ENCODE assay signal across 7 mouse cellular contexts in genomic region chr11:101190913-101191907, GRCm38 (mm10). TPM values are rescaled to one million over a fixed set of nuclear protein-coding genes. Genes with fewer than 3 reads are reported as not detected.
A peak's percentile ranks its signal among the peaks of the same experiment; 100 is the strongest.
DNase-seq lines count a peak whose midpoint lies in the region; ATAC-seq and TF ChIP-seq lines count a peak whose summit lies in the region.

No protein-coding gene starts in this region.

- TF ChIP-seq CTCF in cortical plate, adult 2 months (IDR thresholded peaks at IDR 0.05; ENCODE audit: extremely low read depth, insufficient read depth, low read length): no peak

- H3K9me3 ChIP-seq in lung, embryonic 15.5 days: no peaks in the 10 kb centered on the region
- H3K9me3 ChIP-seq in hindbrain, embryonic 16.5 days (ENCODE audit: control insufficient read depth, low read length): no peaks in the 10 kb centered on the region
- no peaks in the 10 kb centered on the region for H3K9me3 ChIP-seq in neural tube, embryonic 14.5 days (ENCODE audit: control insufficient read depth, low read length)

- no peak for DNase-seq in lung, postnatal 25 days (ENCODE audit: low spot score)
- no peak for DNase-seq in thymus, postnatal 4 days
- no peak for DNase-seq in kidney, postnatal 25 days

- 0 out of 2 replicates have a peak, but pooled peaks have one; percentile 20 for TF ChIP-seq POLR2A in cortical plate, adult 2 months (IDR thresholded peaks at IDR 0.05; ENCODE audit: extremely low read depth, insufficient read depth, low read length)

- peaks cover 38% of the 10 kb centered on the region for H3K4me1 ChIP-seq in lung, embryonic 15.5 days
- H3K4me1 ChIP-seq in cortical plate, adult 2 months (ENCODE audit: control insufficient read depth, insufficient read depth, low read length): peaks cover 12% of the 10 kb centered on the region
- H3K4me1 ChIP-seq in hindbrain, embryonic 16.5 days (ENCODE audit: control insufficient read depth, insufficient read depth, low read depth, low read length): peaks cover 11% of the 10 kb centered on the region
- peaks cover 15% of the 10 kb centered on the region for H3K4me1 ChIP-seq in neural tube, embryonic 14.5 days (ENCODE audit: control insufficient read depth, insufficient read depth, low read length)

- ATAC-seq in lung, embryonic 15.5 days (ENCODE audit: borderline replicate concordance, extremely low read depth, low FRiP score, low TSS enrichment): no peak
- ATAC-seq in hindbrain, embryonic 16.5 days: no peak
- ATAC-seq in neural tube, embryonic 14.5 days (ENCODE audit: low read depth): 0 out of 2 replicates have a peak, but pooled peaks have one; percentile 7

- no peak overlapping the region for H3K4me2 ChIP-seq in lung, embryonic 15.5 days
- no peak overlapping the region for H3K4me2 ChIP-seq in hindbrain, embryonic 16.5 days (ENCODE audit: low read length)
- H3K4me2 ChIP-seq in neural tube, embryonic 14.5 days (ENCODE audit: low read depth, low read length): no peak overlapping the region

- H3K36me3 ChIP-seq in lung, embryonic 15.5 days: 0 out of 2 replicates have a peak, but pooled peaks cover 9% of the 10 kb centered on the region
- peaks cover 8% of the 10 kb centered on the region; the same call in 1 of the 2 replicates for H3K36me3 ChIP-seq in hindbrain, embryonic 16.5 days (ENCODE audit: control insufficient read depth, insufficient read depth, low read length)
- 0 out of 2 replicates have a peak, but pooled peaks cover 7% of the 10 kb centered on the region for H3K36me3 ChIP-seq in neural tube, embryonic 14.5 days (ENCODE audit: control insufficient read depth, insufficient read depth, low read length)

- H3K9ac ChIP-seq in lung, embryonic 15.5 days: no peak overlapping the region
- H3K9ac ChIP-seq in hindbrain, embryonic 16.5 days (ENCODE audit: low read depth, low read length): no peak overlapping the region
- H3K9ac ChIP-seq in neural tube, embryonic 14.5 days (replicated peaks; ENCODE audit: low read depth, low read length): no peak overlapping the region

- no peaks in the 10 kb centered on the region for H3K27me3 ChIP-seq in lung, embryonic 15.5 days
- H3K27me3 ChIP-seq in hindbrain, embryonic 16.5 days (replicated peaks; ENCODE audit: control insufficient read depth, insufficient read depth, low read length): no peaks in the 10 kb centered on the region
- H3K27me3 ChIP-seq in neural tube, embryonic 14.5 days (ENCODE audit: control insufficient read depth, insufficient read depth, low read length): no peaks in the 10 kb centered on the region

- peak overlapping the region; percentile 97 for H3K27ac ChIP-seq in lung, embryonic 15.5 days
- H3K27ac ChIP-seq in cortical plate, adult 2 months (ENCODE audit: insufficient read depth, low read length): no peak overlapping the region
- H3K27ac ChIP-seq in hindbrain, embryonic 16.5 days (ENCODE audit: low read depth, low read length): peak overlapping the region; percentile 66; the same call in 1 of the 2 replicates
- peak overlapping the region; percentile 66; the same call in 1 of the 2 replicates for H3K27ac ChIP-seq in neural tube, embryonic 14.5 days (ENCODE audit: low read depth, low read length)

- 46% methylated on average over 17 of the region's 17 CpGs for WGBS in lung, embryonic 15.5 days
- 53% methylated on average over 17 of the region's 17 CpGs for WGBS in hindbrain, embryonic 16.5 days
- WGBS in neural tube, embryonic 14.5 days: 45% methylated on average over 17 of the region's 17 CpGs

- no peak overlapping the region for H3K4me3 ChIP-seq in lung, embryonic 15.5 days
- no peak overlapping the region for H3K4me3 ChIP-seq in cortical plate, adult 2 months (ENCODE audit: insufficient read depth, low read length)
- H3K4me3 ChIP-seq in hindbrain, embryonic 16.5 days (ENCODE audit: low read length): no peak overlapping the region
- no peak overlapping the region for H3K4me3 ChIP-seq in neural tube, embryonic 14.5 days (ENCODE audit: low read depth, low read length)

RNA-seq across cellular contexts. Expression of gene Ccr10, which starts 16.0 kb away (rescaled TPM):
- 0.24 and 0.55 TPM in 2 replicates for polyA plus RNA-seq in lung, embryonic 15.5 days (2015; fragmentation: Nextera tagmentation; extraction: Ambion mirVana)
- polyA plus RNA-seq in cortical plate, adult 2 months (2012; rRNA removed): 0.23 and 0.36 TPM in 2 replicates
- polyA plus RNA-seq in hindbrain, embryonic 16.5 days (2015; fragmentation: Nextera tagmentation; extraction: Ambion mirVana): 0.32 and 0.60 TPM in 2 replicates
- polyA plus RNA-seq in neural tube, embryonic 14.5 days (2014; fragmentation: Nextera tagmentation; extraction: Ambion mirVana): 0.12 and 0.30 TPM in 2 replicates

RNA-seq across cellular contexts. Expression of gene Plekhh3, which starts 20.1 kb away (rescaled TPM):
- polyA plus RNA-seq in lung, embryonic 15.5 days (2015; fragmentation: Nextera tagmentation; extraction: Ambion mirVana): 19.8 and 19.9 TPM in 2 replicates
- polyA plus RNA-seq in cortical plate, adult 2 months (2012; rRNA removed): 15.1 and 15.8 TPM in 2 replicates
- polyA plus RNA-seq in hindbrain, embryonic 16.5 days (2015; fragmentation: Nextera tagmentation; extraction: Ambion mirVana): 9.3 and 9.5 TPM in 2 replicates
- 7.2 and 10.5 TPM in 2 replicates for polyA plus RNA-seq in neural tube, embryonic 14.5 days (2014; fragmentation: Nextera tagmentation; extraction: Ambion mirVana)

RNA-seq across cellular contexts. Expression of gene Cntnap1, which starts 20.9 kb away (rescaled TPM):
- polyA plus RNA-seq in lung, embryonic 15.5 days (2015; fragmentation: Nextera tagmentation; extraction: Ambion mirVana): 1.1 and 1.4 TPM in 2 replicates
- polyA plus RNA-seq in cortical plate, adult 2 months (2012; rRNA removed): 89.5 and 92.4 TPM in 2 replicates
- polyA plus RNA-seq in hindbrain, embryonic 16.5 days (2015; fragmentation: Nextera tagmentation; extraction: Ambion mirVana): 8.7 and 11.2 TPM in 2 replicates
- polyA plus RNA-seq in neural tube, embryonic 14.5 days (2014; fragmentation: Nextera tagmentation; extraction: Ambion mirVana): 7.5 and 8.3 TPM in 2 replicates

RNA-seq across cellular contexts. Expression of gene Ezh1, which starts 35.1 kb away (rescaled TPM):
- polyA plus RNA-seq in lung, embryonic 15.5 days (2015; fragmentation: Nextera tagmentation; extraction: Ambion mirVana): 16.2 and 19.2 TPM in 2 replicates
- polyA plus RNA-seq in cortical plate, adult 2 months (2012; rRNA removed): 51.9 and 53.2 TPM in 2 replicates
- 30.0 and 32.4 TPM in 2 replicates for polyA plus RNA-seq in hindbrain, embryonic 16.5 days (2015; fragmentation: Nextera tagmentation; extraction: Ambion mirVana)
- 28.4 and 30.7 TPM in 2 replicates for polyA plus RNA-seq in neural tube, embryonic 14.5 days (2014; fragmentation: Nextera tagmentation; extraction: Ambion mirVana)

RNA-seq across cellular contexts. Expression of gene Tubg2, which starts 35.5 kb away (rescaled TPM):
- 3.5 and 3.6 TPM in 2 replicates for polyA plus RNA-seq in lung, embryonic 15.5 days (2015; fragmentation: Nextera tagmentation; extraction: Ambion mirVana)
- 57.9 and 61.0 TPM in 2 replicates for polyA plus RNA-seq in cortical plate, adult 2 months (2012; rRNA removed)
- polyA plus RNA-seq in hindbrain, embryonic 16.5 days (2015; fragmentation: Nextera tagmentation; extraction: Ambion mirVana): 56.9 and 60.3 TPM in 2 replicates
- 48.5 and 62.6 TPM in 2 replicates for polyA plus RNA-seq in neural tube, embryonic 14.5 days (2014; fragmentation: Nextera tagmentation; extraction: Ambion mirVana)
